ENCODE assay signal across 8 mouse cellular contexts in the genomic region with DNA sequence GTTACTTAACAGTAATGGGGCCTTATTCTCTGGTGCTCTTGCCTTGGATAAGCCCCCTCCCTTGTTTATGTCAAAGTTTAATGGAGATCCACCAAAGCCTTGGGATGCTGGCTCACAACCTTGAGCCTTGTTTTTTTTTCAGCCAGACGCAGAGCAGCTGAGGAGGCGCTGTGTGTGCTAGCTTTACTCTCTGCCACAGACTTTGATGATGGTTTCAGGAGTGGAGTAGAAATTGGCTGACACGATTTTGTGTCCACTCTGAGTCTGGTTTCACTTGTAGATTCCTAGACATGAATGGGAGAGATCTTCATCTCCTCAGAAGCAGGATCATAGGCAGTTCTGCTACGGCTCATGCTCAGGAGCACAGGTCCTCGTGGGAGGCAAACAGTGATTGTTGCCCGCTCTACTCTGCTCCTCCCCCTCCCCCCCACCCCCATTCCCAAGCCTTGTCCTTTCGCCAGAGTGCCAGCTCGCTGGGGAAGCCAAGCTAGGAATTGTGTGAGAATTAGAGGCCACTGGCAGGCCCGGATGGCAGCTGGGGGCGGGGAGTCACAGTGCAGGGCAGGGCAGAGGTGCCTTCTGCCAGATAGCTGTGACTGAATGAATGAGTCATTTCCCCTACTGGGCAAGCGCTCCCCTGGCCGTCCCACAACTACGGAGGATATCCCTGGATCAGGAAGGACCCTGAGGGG. TPM values are rescaled to one million over a fixed set of nuclear protein-coding genes. Genes with fewer than 3 reads are reported as not detected.
DNase-seq lines count a peak whose midpoint lies in the region; ATAC-seq and TF ChIP-seq lines count a peak whose summit lies in the region.

No protein-coding gene starts in this region.

- H3K9me3 ChIP-seq in ES-Bruce4 (replicated peaks; ENCODE audit: control insufficient read depth, insufficient read depth, low read length, poor library complexity, severe bottlenecking), result no peaks in the 10 kb centered on the region
- H3K9me3 ChIP-seq in forebrain, embryonic 10.5 days, result no peaks in the 10 kb centered on the region

- TF ChIP-seq POLR2A in ES-Bruce4 (IDR thresholded peaks at IDR 0.05; ENCODE audit: insufficient read depth, low read length), result no peak
- TF ChIP-seq POLR2A in bone marrow, adult 2 months (IDR thresholded peaks at IDR 0.05; ENCODE audit: borderline replicate concordance, control insufficient read depth, low read depth, low read length), result no peak

- no peaks in the 10 kb centered on the region for H3K27me3 ChIP-seq in ES-Bruce4 (ENCODE audit: control insufficient read depth, insufficient read depth, low read length, poor library complexity, severe bottlenecking)
- peaks cover 71% of the 10 kb centered on the region for H3K27me3 ChIP-seq in forebrain, embryonic 10.5 days (ENCODE audit: poor library complexity, severe bottlenecking)

- H3K27ac ChIP-seq in ES-Bruce4 (ENCODE audit: insufficient read depth, low read length), result peak overlapping the region; percentile 100
- H3K27ac ChIP-seq in bone marrow, adult 2 months (ENCODE audit: control insufficient read depth, insufficient read depth, low read depth, low read length, poor library complexity), result no peak overlapping the region
- no peak overlapping the region for H3K27ac ChIP-seq in forebrain, embryonic 10.5 days

- peak overlapping the region; percentile 79 for H3K9ac ChIP-seq in ES-Bruce4 (ENCODE audit: low read depth, poor library complexity, severe bottlenecking)

- no peak for DNase-seq in forebrain, embryonic 10.5 days (ENCODE audit: extremely low spot score, low spot score)
- peak; percentile 62 to 72 for DNase-seq in heart, postnatal 14 days
- DNase-seq in kidney, postnatal 4 days, result peak; percentile 63 to 75
- DNase-seq in right cerebral cortex, adult 2 months (ENCODE audit: low spot score in 2 of 2), result no peak
- no peak for DNase-seq in left cerebral cortex, postnatal 25 days (ENCODE audit: low spot score in 2 of 2)

- no peak for TF ChIP-seq CTCF in ES-Bruce4 (IDR thresholded peaks at IDR 0.05; ENCODE audit: low read depth, low read length)
- no peak for TF ChIP-seq CTCF in bone marrow, adult 2 months (IDR thresholded peaks at IDR 0.05; ENCODE audit: control insufficient read depth, insufficient read depth, low read length)

- H3K36me3 ChIP-seq in ES-Bruce4 (ENCODE audit: control insufficient read depth, insufficient read depth, low read length, poor library complexity, severe bottlenecking), result no peaks in the 10 kb centered on the region
- no peaks in the 10 kb centered on the region for H3K36me3 ChIP-seq in forebrain, embryonic 10.5 days (replicated peaks)

- ATAC-seq in megakaryocyte-erythroid progenitor cell, adult 5-6 weeks (replicated peaks; ENCODE audit: low FRiP score, low TSS enrichment, poor library complexity, severe bottlenecking), result peak; percentile 64

- peaks cover 2% of the 10 kb centered on the region for H3K4me1 ChIP-seq in ES-Bruce4 (ENCODE audit: control insufficient read depth, insufficient read depth, low read length)
- no peaks in the 10 kb centered on the region; the same call in 1 of the 2 replicates for H3K4me1 ChIP-seq in bone marrow, adult 2 months (ENCODE audit: control insufficient read depth, insufficient read depth, low read length)
- peaks cover 42% of the 10 kb centered on the region for H3K4me1 ChIP-seq in forebrain, embryonic 10.5 days

- 21% methylated on average over 13 of the region's 13 CpGs for WGBS in bone marrow, adult 2 months
- WGBS in forebrain, embryonic 10.5 days, result under 1% methylated on average over 13 of the region's 13 CpGs

- 0 out of 2 replicates have a peak, but pooled peaks have one; percentile 47 for TF ChIP-seq EP300 in ES-Bruce4 (IDR thresholded peaks at IDR 0.05; ENCODE audit: insufficient read depth, low read depth, low read length)

- intact Hi-C loops in heart, postnatal 14 days (cut with DNase I), result loop anchor here (5.0 kb wide), 2 partner anchors 65 to 105 kb away; a partner anchor contains a TSS
- intact Hi-C loops in left cerebral cortex, postnatal 25 days (cut with DNase I), result loop anchor here (5.0 kb wide), 1 partner anchor 105 kb away; a partner anchor contains a TSS

- peak overlapping the region; percentile 93 for H3K4me3 ChIP-seq in ES-Bruce4 (ENCODE audit: low read depth, low read length)
- H3K4me3 ChIP-seq in bone marrow, adult 2 months (replicated peaks; ENCODE audit: control insufficient read depth, low read depth, low read length), result peak overlapping the region; percentile 35
- H3K4me3 ChIP-seq in forebrain, embryonic 10.5 days, result peak overlapping the region; percentile 56

RNA-seq across cellular contexts. Expression of a gene that starts 0.4 kb away (rescaled TPM):
- polyA plus RNA-seq in ES-Bruce4 (2011; ENCODE audit: insufficient read depth, insufficient read length, low read depth, missing spikeins), result 166 and 190 TPM in 2 replicates
- polyA plus RNA-seq in bone marrow, adult 2 months (2011; ENCODE audit: insufficient read depth, insufficient read length, low replicate concordance, missing spikeins), result 3.0 and 11.9 TPM in 2 replicates
- polyA plus RNA-seq in forebrain, embryonic 10.5 days (2016; fragmentation: Nextera tagmentation; extraction: Ambion mirVana), result 4.1 and 4.9 TPM in 2 replicates
- total RNA-seq in heart, postnatal 14 days (2021), result 10 to 100 TPM in 1 of 2 experiments, 1 to 10 TPM in 1; 8.3 to 11.2 TPM
- total RNA-seq in megakaryocyte-erythroid progenitor cell, adult 5-6 weeks (2014; fragmentation: Nextera tagmentation), result not detected in 2 replicates
- total RNA-seq in megakaryocyte-erythroid progenitor cell, adult 5-6 weeks (2017), result 1.3 TPM in 1 of 2 replicates, not detected in the other
- 1 to 10 TPM; 2.2 to 2.5 TPM for total RNA-seq in left cerebral cortex, postnatal 25 days (2021)

Comparison
In these comparisons a context has a peak if more than half of its experiments do, and no peak if none do; other contexts are left out.
1. H3K4me3 ChIP-seq: peak in every context shown above with its lines; median percentile 93 in ES-Bruce4; 56 in forebrain, embryonic 10.5 days; 35 in bone marrow, adult 2 months.
2. DNase-seq: peak in heart, postnatal 14 days (2 of 2) and kidney, postnatal 4 days (2 of 2); none in forebrain, embryonic 10.5 days (single experiment), right cerebral cortex, adult 2 months (0 of 2) and left cerebral cortex, postnatal 25 days (0 of 2).